Mouse (Mus musculus) myocyte (in vitro differentiated cells): ENCODE measurements around the gene Armc3.

Experiments used
- CEBPB ChIP-seq: IDR thresholded peaks from 2 replicates; pipeline ENCODE4 v1.6.1; 2011; ENCODE audit warnings: mild to moderate bottlenecking, moderate library complexity; ENCODE audit not compliant: poor library complexity, insufficient read depth, severe bottlenecking
- MAX ChIP-seq: IDR thresholded peaks from one replicate; pipeline ENCODE4 v1.6.1; 2011; ENCODE audit warnings: low read depth, mild to moderate bottlenecking, control low read depth
- MYOG ChIP-seq, 3 experiments: IDR thresholded peaks; one replicate each; pipeline ENCODE4 v1.6.1; 2011; ENCODE audit warnings: control low read depth in 2 of 3, low read depth in 2 of 3, mild to moderate bottlenecking in 2 of 3; ENCODE audit not compliant: insufficient read length in 2 of 3, control insufficient read depth in 1 of 3, insufficient read depth in 1 of 3
- POLR2A ChIP-seq: IDR thresholded peaks from one replicate; pipeline ENCODE4 v1.6.1; 2011; ENCODE audit warnings: low read depth, mild to moderate bottlenecking, control low read depth, moderate library complexity; ENCODE audit not compliant: insufficient read length
- POLR2AphosphoS2 ChIP-seq: IDR thresholded peaks from one replicate; pipeline ENCODE4 v1.6.1; 2011; ENCODE audit warnings: low read depth, control low read depth; ENCODE audit not compliant: insufficient read length
- REST ChIP-seq: IDR thresholded peaks from one replicate; pipeline ENCODE4 v1.6.1; 2011; ENCODE audit warnings: mild to moderate bottlenecking, control low read depth, moderate library complexity; ENCODE audit not compliant: insufficient read depth, insufficient read length
- TCF12 ChIP-seq: IDR thresholded peaks from one replicate; pipeline ENCODE4 v1.6.1; 2011; ENCODE audit warnings: mild to moderate bottlenecking, control low read depth; ENCODE audit not compliant: poor library complexity, insufficient read depth, severe bottlenecking
- TCF3 ChIP-seq: IDR thresholded peaks from one replicate; pipeline ENCODE4 v1.6.1; 2011; ENCODE audit warnings: low read depth, control low read depth; ENCODE audit not compliant: insufficient read length
- USF1 ChIP-seq: IDR thresholded peaks from one replicate; pipeline ENCODE4 v1.6.1; 2011; ENCODE audit warnings: low read depth, mild to moderate bottlenecking, control low read depth, moderate library complexity

GRCm38 (mm10) chr2:19344636-19345413, 145.7 kb downstream of the Armc3 start:
- TF ChIP-seq POLR2A, result no peak
- no peak for TF ChIP-seq REST
- TF ChIP-seq POLR2AphosphoS2, result no peak
- no peak for TF ChIP-seq TCF12
- TF ChIP-seq USF1, result no peak
- TF ChIP-seq MAX, result no peak
- TF ChIP-seq TCF3, result no peak
- TF ChIP-seq CEBPB, result no peak
- TF ChIP-seq MYOG (IDR thresholded peaks at IDR 0.05; ENCODE audit: control insufficient read depth in 1 of 3, insufficient read depth in 1 of 3, insufficient read length in 2 of 3, low read depth in 2 of 3), result no peak
